Mouse (Mus musculus): ENCODE results near the gene Slc13a2.

DNA sequence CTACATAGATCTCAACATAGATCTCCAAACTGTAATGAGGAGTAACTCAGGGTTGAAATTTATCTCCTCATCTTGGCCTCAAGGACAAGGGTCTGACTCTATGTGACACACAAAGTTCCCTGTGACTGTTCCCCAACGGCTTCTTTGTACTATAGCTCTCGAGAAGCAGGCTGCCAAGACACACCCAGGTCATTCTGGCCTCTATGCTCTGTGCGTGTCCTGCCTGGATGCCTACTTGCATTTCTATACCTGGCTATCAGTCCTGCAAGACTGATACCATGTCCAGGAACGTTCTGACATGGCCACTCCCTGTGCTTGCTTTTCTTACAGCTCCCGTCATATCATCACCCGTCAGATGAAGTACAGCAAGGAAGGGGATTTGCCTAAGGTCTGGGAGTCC, 20.0 kb downstream of the Slc13a2 start:
- TF ChIP-seq CTCF (IDR thresholded peaks at IDR 0.05; ENCODE audit: control insufficient read depth, insufficient read depth, low read length) (no peak), POLR2A (IDR thresholded peaks at IDR 0.05; ENCODE audit: borderline replicate concordance, control insufficient read depth, low read depth, low read length) (no peak)

All from bone marrow, adult 2 months (tissue).